In the genomic region with DNA sequence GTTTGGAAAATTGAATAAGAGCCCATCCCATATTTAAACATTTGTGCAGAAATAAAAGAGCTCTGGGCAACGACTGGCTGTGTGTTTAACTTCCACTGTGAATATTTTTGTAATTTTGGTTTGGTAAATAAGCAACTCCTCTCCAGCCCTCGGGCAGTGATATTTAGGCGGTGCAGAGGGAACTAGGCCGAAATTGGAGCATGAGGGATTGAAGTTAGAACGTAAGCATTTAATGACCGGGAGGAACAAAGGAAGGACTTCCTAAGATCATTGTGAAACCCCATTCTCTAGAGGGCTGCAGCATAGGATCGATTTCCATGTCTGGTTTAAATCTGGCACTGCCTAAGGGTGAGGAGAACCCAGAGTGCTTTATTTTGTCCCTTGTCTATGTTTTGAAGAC, we compare ENCODE assay signal across 23 mouse cellular contexts. TPM values are rescaled to one million over a fixed set of nuclear protein-coding genes. Genes with fewer than 3 reads are reported as not detected.
DNase-seq lines count a peak whose midpoint lies in the region; ATAC-seq and TF ChIP-seq lines count a peak whose summit lies in the region.
"Had no signal": no experiment of that assay in that cellular context is flagged by ENCODE, and none has a peak within 500 bp of the region (broad histone marks: within the 10 kb centered on the region; RNA-seq: fewer than 3 reads in every experiment).

No protein-coding gene starts in this region.

- TF ChIP-seq CTCF in lung, embryonic 14.5 days (IDR thresholded peaks at IDR 0.05; ENCODE audit: low read depth): no peak

- intact Hi-C loops in left cerebral cortex, postnatal 10 days (cut with DNase I): no loop called here

- 69% methylated on average over 7 of the region's 7 CpGs for WGBS in lung, embryonic 14.5 days
- 41% methylated on average over 7 of the region's 7 CpGs for WGBS in embryonic facial prominence, embryonic 10.5 days
- WGBS in embryonic facial prominence, embryonic 13.5 days: 8% methylated on average over 7 of the region's 7 CpGs
- WGBS in stomach, embryonic 16.5 days: 60% methylated on average over 7 of the region's 7 CpGs

- DNase-seq in lung, embryonic 14.5 days: no peak
- no peak for DNase-seq in lung, postnatal 36 days
- DNase-seq in embryonic facial prominence, embryonic 10.5 days (ENCODE audit: low spot score): no peak
- no peak for DNase-seq in urinary bladder, postnatal 14 days (ENCODE audit: low spot score)
- no peak for DNase-seq in left cerebral cortex, postnatal 10 days (ENCODE audit: extremely low spot score in 1 of 2, low spot score in 2 of 2)
- DNase-seq: adrenal gland, adult 8-10 months; cerebellum, adult 18-20 months; cerebellum, postnatal 14 days; heart, postnatal 10 days; lung, adult 18-20 months; right cerebral cortex, postnatal 14 days; spleen, adult 18-20 months; thymus, postnatal 36 days had no signal

- H3K4me1 ChIP-seq in lung, embryonic 14.5 days (ENCODE audit: insufficient read depth): 0 out of 2 replicates have a peak, but pooled peaks cover 3% of the 10 kb centered on the region
- peaks cover 13% of the 10 kb centered on the region for H3K4me1 ChIP-seq in embryonic facial prominence, embryonic 10.5 days
- peaks cover 29% of the 10 kb centered on the region for H3K4me1 ChIP-seq in embryonic facial prominence, embryonic 13.5 days
- H3K4me1 ChIP-seq in stomach, embryonic 16.5 days (ENCODE audit: control insufficient read depth, insufficient read depth, low read length): peaks cover 12% of the 10 kb centered on the region; the same call in 1 of the 2 replicates
- H3K4me1 ChIP-seq: forebrain, embryonic 13.5 days; heart, embryonic 12.5 days; midbrain, embryonic 12.5 days had no signal

- H3K4me3 ChIP-seq in lung, embryonic 14.5 days (ENCODE audit: low read depth, low read length): no peak overlapping the region
- H3K4me3 ChIP-seq in embryonic facial prominence, embryonic 10.5 days: no peak overlapping the region
- H3K4me3 ChIP-seq in embryonic facial prominence, embryonic 13.5 days: peak overlapping the region; percentile 1; the same call in 1 of the 2 replicates
- H3K4me3 ChIP-seq in stomach, embryonic 16.5 days (replicated peaks; ENCODE audit: low read length): no peak overlapping the region
- H3K4me3 ChIP-seq: forebrain, embryonic 13.5 days; heart, embryonic 12.5 days; hindbrain, embryonic 10.5 days; midbrain, embryonic 12.5 days had no signal

- H3K4me2 ChIP-seq in lung, embryonic 14.5 days: no peak overlapping the region
- H3K4me2 ChIP-seq in embryonic facial prominence, embryonic 13.5 days: peak overlapping the region; percentile 48
- no peak overlapping the region for H3K4me2 ChIP-seq in stomach, embryonic 16.5 days (ENCODE audit: low read depth, low read length)
- H3K4me2 ChIP-seq: forebrain, embryonic 13.5 days; heart, embryonic 12.5 days; midbrain, embryonic 12.5 days had no signal

- no peaks in the 10 kb centered on the region for H3K9me3 ChIP-seq in lung, embryonic 14.5 days (ENCODE audit: low read depth, low read length)
- no peaks in the 10 kb centered on the region for H3K9me3 ChIP-seq in embryonic facial prominence, embryonic 10.5 days
- no peaks in the 10 kb centered on the region for H3K9me3 ChIP-seq in embryonic facial prominence, embryonic 13.5 days
- H3K9me3 ChIP-seq in stomach, embryonic 16.5 days (replicated peaks; ENCODE audit: control insufficient read depth, low read length): no peaks in the 10 kb centered on the region
- H3K9me3 ChIP-seq: forebrain, embryonic 13.5 days; heart, embryonic 12.5 days; hindbrain, embryonic 10.5 days; midbrain, embryonic 12.5 days had no signal

- H3K36me3 ChIP-seq in lung, embryonic 14.5 days (ENCODE audit: insufficient read depth): no peaks in the 10 kb centered on the region
- no peaks in the 10 kb centered on the region for H3K36me3 ChIP-seq in embryonic facial prominence, embryonic 10.5 days (replicated peaks)
- H3K36me3 ChIP-seq in embryonic facial prominence, embryonic 13.5 days: no peaks in the 10 kb centered on the region
- H3K36me3 ChIP-seq in stomach, embryonic 16.5 days (ENCODE audit: control insufficient read depth, insufficient read depth, low read length): no peaks in the 10 kb centered on the region
- H3K36me3 ChIP-seq: heart, embryonic 12.5 days; hindbrain, embryonic 10.5 days; midbrain, embryonic 12.5 days had no signal

- H3K9ac ChIP-seq in lung, embryonic 14.5 days: no peak overlapping the region
- no peak overlapping the region for H3K9ac ChIP-seq in embryonic facial prominence, embryonic 13.5 days
- no peak overlapping the region; the same call in 1 of the 2 replicates for H3K9ac ChIP-seq in stomach, embryonic 16.5 days (ENCODE audit: low read length)
- H3K9ac ChIP-seq: forebrain, embryonic 13.5 days; heart, embryonic 12.5 days; midbrain, embryonic 12.5 days had no signal

- H3K27me3 ChIP-seq in lung, embryonic 14.5 days (ENCODE audit: insufficient read depth, low read length): no peaks in the 10 kb centered on the region
- H3K27me3 ChIP-seq in embryonic facial prominence, embryonic 10.5 days (replicated peaks; ENCODE audit: low read depth, poor library complexity, severe bottlenecking): no peaks in the 10 kb centered on the region
- H3K27me3 ChIP-seq in embryonic facial prominence, embryonic 13.5 days: no peaks in the 10 kb centered on the region
- no peaks in the 10 kb centered on the region for H3K27me3 ChIP-seq in stomach, embryonic 16.5 days (ENCODE audit: control insufficient read depth, insufficient read depth, low read length)
- H3K27me3 ChIP-seq: forebrain, embryonic 13.5 days; heart, embryonic 12.5 days; midbrain, embryonic 12.5 days had no signal

- no peak for ATAC-seq in lung, embryonic 14.5 days (ENCODE audit: insufficient read depth)
- ATAC-seq in embryonic facial prominence, embryonic 13.5 days (ENCODE audit: insufficient number of reproducible peaks, insufficient read depth, low FRiP score, low TSS enrichment, low read depth): no peak
- no peak for ATAC-seq in stomach, embryonic 16.5 days (ENCODE audit: insufficient read depth, low FRiP score)
- ATAC-seq: activated CD4-positive, CD25-positive, alpha-beta regulatory T cell, adult 4 months; forebrain, embryonic 13.5 days; hindbrain, embryonic 16.5 days had no signal

- H3K27ac ChIP-seq in lung, embryonic 14.5 days (ENCODE audit: low read depth): peak overlapping the region; percentile 59
- 0 out of 2 replicates have a peak overlapping the region, but pooled peaks have one; percentile 21 for H3K27ac ChIP-seq in embryonic facial prominence, embryonic 10.5 days (replicated peaks)
- peak overlapping the region; percentile 83 for H3K27ac ChIP-seq in embryonic facial prominence, embryonic 13.5 days
- H3K27ac ChIP-seq in stomach, embryonic 16.5 days (ENCODE audit: low read length): peak overlapping the region; percentile 62
- H3K27ac ChIP-seq: forebrain, embryonic 13.5 days; hindbrain, embryonic 10.5 days; midbrain, embryonic 12.5 days had no signal

RNA-seq across cellular contexts. Expression of a gene that starts 41.6 kb away (rescaled TPM):
- polyA plus RNA-seq in lung, embryonic 14.5 days (2014; fragmentation: Nextera tagmentation; extraction: Ambion mirVana): 33.2 and 41.6 TPM in 2 replicates
- 40.2 and 42.2 TPM in 2 replicates for polyA plus RNA-seq in embryonic facial prominence, embryonic 10.5 days (2016; fragmentation: Nextera tagmentation; extraction: Ambion mirVana)
- 50.3 TPM in 2 replicates for polyA plus RNA-seq in embryonic facial prominence, embryonic 13.5 days (2015; fragmentation: Nextera tagmentation; extraction: Ambion mirVana)
- polyA plus RNA-seq in stomach, embryonic 16.5 days (2015; fragmentation: Nextera tagmentation; extraction: Ambion mirVana): 50.4 and 52.6 TPM in 2 replicates
- 1 to 10 TPM; 4.6 to 8.1 TPM for total RNA-seq in left cerebral cortex, postnatal 10 days (2021)
- total RNA-seq: granulocyte monocyte progenitor cell, adult 5-6 weeks; neutrophil, adult 5-6 weeks had no signal
- polyA plus RNA-seq: activated CD4-positive, CD25-positive, alpha-beta regulatory T cell, adult 4 months had no signal

Comparison
In these comparisons a context has a peak if more than half of its experiments do, and no peak if none do; other contexts are left out.
1. H3K27ac ChIP-seq: peak in every context shown above with its lines; median percentile 83 in embryonic facial prominence, embryonic 13.5 days; 62 in stomach, embryonic 16.5 days; 59 in lung, embryonic 14.5 days; 21 in embryonic facial prominence, embryonic 10.5 days.